Mouse (Mus musculus) R1 (cell line): Measurements from ENCODE around the gene Myh10.
A peak's percentile ranks its signal among the peaks of the same experiment; 100 is the strongest.
"Not testable (repeated sequence)": the region's sequence is repeated elsewhere in the genome, so short reads cannot be mapped to it uniquely, and the experiment has no call there.

ENCODE experiments used
- DNase-seq: peaks from one replicate; pipeline ENCODE4 v3.0.0-alpha.2; 2018; ENCODE audit warnings: low read depth, low spot score

The Myh10 gene

DNA sequence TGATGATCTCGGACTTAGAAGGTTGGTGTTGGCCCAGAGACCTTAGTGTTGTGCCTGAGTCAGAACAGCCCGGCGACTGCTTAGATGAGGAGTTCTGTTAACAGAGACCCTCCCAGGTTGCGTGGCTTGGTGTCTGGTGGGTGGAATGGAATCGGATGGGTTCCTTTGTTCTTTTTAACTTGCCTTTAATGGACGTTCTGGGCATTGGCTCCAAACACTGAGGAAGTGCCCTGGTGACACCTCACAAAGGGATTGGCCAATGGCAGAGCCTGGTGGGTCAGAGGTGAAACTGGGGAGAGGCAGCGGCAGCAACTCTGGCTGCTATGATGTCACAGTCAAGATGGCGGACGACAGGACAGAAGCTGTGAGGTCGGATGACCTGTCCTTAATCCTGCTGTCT lies 99.4 kb downstream of the Myh10 start:
- peak; percentile 62 for DNase-seq

DNA sequence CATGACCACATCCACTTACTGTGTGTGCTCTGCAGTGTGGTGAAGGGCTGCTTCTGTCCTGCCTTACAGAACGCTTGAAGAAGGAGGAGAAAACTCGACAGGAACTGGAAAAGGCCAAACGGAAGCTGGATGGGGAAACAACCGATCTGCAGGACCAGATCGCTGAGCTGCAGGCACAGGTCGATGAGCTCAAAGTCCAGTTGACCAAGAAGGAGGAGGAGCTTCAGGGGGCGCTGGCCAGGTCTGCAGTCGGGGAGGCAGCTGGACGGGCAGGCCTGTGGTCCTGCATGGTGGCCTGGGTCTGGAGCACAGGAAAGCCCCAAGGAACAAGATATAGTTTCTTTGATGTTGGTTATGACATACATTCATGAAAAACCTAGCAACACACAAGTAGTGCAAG lies 100.4 kb downstream of the Myh10 start:
- DNase-seq = no peak

DNA sequence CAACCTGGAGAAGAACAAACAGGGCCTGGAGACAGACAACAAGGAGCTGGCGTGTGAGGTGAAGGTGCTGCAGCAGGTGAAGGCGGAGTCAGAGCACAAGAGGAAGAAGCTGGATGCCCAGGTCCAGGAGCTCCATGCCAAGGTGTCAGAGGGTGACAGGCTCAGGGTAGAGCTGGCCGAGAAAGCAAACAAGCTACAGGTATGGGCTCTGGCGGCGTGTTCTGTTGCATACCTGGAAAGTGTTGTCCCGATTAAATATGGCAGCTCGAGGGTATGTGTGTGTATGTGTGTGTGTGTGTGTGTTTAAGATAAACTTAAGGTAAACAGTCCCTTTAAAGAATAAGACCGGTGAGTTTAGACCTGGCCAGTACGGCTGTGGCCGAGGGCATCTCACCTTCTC lies 106.9 kb downstream of the Myh10 start:
- no peak for DNase-seq

DNA sequence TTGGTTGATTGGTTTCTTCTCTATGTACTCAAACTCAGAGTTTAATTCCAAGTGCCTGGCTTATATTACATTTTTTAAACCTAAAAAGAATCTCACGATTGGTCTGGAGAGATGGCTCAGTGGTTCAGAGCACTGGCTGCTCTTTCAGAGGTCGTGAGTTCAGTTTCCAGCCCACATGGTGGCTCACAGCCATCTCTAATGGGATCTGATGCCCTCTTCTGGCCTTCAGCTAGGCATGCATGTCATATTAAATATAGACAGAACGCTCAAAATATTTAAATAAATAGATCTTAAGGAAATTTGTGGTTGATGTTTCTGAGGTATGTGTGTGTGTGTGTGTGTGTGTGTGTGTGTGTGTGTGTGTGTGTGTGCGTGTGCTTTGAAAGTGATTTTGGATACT lies 113.8 kb downstream of the Myh10 start:
- no peak for DNase-seq

DNA sequence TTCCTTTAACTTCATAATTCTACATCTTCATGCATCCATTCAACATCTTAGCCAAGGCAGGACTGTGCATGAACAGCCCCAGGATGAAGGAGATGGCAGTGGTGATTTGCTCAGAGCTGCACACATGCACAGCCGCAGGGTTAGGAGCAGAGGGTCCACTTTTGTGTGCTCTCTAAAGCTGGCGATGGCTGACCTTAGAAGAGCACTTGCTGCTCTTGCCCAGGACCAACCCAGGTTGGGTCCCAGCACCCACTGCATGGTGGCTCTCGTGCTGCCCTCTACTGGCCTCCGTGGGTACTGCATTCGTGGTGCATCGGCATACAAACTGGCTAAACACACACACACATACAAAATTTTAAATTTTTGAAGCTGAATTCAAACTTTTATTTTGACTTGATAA lies 116.4 kb downstream of the Myh10 start:
- peak; percentile 63 for DNase-seq

DNA sequence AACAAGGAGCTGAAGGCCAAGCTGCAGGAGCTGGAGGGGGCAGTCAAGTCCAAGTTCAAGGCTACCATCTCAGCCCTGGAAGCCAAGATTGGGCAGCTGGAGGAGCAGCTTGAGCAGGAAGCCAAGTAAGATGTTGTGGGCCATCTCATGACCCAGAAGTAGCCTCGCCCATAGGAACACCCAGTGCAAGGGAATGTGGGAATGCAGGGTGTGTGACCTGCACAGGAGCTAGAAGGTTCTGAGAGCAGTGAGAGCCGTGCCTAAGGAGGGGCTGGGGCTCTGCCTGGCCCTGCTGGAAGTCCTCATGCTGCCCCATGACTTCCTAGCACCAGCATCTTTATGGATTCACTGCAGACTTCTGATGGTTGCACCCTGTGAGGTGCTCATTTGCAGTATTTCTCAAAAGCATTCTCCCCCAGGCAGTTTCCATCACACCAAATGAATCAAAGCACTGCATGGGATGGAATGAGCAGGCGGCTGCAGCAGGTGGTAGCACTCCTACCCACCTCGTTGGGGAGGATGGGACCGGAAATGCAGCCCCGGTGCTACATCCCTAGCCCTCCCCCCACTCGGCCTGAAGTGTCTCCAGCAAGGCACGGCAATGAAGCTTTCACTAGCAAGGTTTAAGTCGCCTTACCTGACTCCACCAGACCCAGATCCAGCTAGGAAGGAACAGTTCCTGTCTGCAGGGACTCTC lies 120.7 kb downstream of the Myh10 start:
- peak; percentile 84 for DNase-seq

DNA sequence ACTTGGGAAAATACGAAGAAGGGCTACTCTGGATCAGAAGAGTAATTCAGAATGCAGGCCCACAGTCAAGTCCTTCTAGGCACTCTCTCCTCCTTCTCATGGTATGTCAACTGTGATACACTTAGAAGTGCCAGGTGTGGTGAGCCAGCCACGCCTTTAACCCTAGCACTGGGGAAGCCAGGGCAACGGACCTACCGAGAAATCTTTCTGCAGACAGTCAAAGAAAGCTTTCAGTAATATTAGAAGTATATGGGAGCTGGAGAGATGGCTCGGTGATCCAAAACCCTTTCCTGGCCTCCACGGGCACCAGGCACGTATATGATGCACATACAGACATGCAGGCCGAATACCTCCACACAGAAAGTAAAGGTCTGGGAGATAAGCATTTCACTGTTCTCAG lies 127.1 kb downstream of the Myh10 start:
- DNase-seq = no peak

DNA sequence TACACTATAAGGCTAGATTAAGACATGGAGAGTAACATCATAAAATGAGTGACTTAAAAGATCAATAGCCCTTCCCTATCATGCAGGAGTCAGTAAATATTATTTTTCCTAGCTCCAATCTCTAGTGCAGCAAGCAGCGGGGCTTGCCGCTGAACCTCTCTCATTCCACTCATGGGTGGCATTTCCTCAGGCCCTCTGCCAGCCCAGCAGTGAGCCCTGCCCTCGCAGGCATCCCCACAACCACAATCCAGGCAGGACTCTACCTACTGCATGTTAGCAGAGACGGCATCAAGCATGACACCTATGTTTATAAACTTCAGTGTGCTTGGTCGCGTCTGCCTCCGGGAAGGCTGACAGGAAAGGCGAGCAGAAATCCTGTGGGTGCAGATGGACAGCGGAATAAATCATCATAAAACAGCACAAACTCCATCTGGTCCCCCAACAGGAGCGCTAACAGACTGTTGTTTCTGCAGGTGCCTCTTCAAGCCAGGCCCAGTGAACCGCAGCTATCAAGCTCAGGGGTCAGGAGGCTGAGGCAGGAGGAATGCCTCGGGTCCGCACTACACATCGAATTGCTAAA lies 128.0 kb downstream of the Myh10 start:
- no peak for DNase-seq

DNA sequence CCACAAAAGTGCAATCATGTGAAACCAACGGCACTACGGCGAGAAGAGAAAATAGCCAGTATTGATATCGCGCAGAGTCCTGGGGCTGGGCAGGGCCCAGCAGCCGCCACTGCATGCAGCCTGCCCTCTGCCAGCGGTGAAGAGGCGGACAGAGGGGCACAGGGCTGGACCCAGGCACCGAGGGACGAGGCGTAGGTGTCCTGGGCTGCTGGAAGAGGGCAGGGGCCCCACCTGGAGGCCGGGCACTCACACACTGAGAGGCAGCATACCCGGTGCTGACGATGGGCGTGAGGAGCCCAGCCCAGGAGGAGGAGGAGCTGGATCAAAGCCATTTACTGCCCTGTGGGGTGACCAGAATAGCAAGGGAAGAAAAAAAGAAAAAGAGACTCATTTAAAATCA lies 131.0 kb downstream of the Myh10 start:
- no peak for DNase-seq

DNA sequence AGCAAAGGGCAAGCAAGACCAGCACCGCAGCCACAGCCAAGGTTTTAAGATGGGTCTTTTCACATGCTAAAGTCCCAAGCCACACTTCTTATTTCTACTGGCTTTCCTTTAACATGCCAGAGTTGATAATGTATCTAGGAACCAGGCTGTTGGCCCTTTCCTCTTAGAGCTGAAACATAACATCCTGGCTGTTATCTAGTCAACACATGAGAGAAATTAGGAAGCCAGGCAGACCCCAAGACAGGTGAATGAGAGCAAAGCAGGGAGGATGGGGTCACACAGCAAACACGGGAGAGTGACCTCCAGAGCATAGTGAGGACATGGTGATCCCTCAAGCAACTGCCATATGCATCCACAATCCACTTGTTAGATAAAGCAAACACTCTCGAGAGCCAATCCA lies 135.4 kb downstream of the Myh10 start:
- no peak for DNase-seq

DNA sequence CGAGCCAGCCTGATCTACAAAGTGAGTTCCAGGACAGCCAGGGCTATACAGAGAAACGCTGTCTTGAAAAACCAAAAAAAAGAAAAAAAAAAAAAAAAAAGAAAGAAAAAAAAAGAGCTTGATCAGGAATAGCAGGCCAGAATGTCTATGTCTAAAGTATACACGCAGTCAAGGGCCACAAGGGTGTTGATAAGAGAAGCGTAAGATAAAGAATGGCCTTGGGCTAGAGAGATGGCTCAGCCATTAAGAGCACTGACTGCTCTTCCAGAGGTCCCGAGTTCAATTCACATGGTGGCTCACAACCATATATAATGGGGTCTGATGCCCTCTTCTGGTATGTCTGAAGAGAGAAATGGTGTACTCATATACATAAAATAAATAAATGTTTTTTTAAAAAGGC lies 140.2 kb downstream of the Myh10 start:
- not testable (repeated sequence) for DNase-seq

DNA sequence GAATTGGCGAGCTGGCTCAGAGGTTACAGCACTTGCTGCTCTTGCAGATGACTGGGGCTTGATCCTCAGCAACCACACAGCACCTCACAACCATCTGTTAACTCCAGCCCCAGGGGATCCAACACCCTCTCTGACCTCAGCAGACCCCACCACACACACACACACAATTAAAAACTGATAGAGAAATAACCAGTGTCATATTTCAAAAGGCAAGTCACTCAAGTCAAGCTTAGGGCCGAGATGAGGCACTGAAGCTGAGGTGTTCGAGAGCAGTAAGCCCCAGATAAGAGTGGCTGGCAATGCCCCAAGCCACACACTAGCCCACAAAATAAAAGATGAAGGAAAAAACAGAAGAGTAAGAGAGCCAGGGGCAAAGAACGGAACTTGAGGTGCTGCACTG lies 141.4 kb downstream of the Myh10 start:
- no peak for DNase-seq

DNA sequence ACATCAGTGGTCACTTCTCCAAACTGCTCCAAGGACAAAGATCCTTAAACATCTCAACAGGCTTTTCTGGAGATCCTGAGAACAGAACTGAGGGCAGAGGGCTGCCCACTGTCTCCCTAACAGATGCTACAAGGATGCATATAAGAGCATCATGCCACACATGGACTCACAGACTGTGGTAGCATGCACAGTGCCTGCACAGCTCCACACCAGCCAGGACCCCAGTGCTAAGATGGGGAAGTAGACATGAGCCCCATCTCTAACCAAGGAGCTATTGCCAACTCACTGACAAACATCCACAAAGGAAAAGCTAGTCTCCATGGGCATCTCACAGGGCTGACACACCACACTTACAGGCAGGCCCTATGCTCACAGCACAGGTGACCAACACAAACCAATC lies 142.2 kb downstream of the Myh10 start:
- DNase-seq = no peak

DNA sequence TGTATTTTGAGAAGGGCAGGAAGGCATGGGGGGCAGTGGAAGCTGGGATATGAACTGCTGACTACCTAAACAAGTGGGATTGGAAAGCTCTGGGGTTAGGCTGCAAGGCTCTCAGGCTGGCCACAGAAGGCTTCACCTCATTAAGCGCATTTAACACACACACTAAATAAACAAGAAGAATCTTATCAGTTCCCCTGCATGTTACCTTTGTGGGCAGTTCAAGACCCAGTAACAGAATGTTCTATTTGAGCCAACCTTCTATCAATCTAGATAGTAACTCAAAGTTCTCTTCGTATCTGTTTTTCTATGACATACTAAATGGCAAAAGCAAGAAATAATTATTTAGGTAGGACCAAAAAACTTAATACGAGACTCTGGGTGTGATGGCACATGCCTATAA lies 143.7 kb downstream of the Myh10 start:
- DNase-seq = no peak

DNA sequence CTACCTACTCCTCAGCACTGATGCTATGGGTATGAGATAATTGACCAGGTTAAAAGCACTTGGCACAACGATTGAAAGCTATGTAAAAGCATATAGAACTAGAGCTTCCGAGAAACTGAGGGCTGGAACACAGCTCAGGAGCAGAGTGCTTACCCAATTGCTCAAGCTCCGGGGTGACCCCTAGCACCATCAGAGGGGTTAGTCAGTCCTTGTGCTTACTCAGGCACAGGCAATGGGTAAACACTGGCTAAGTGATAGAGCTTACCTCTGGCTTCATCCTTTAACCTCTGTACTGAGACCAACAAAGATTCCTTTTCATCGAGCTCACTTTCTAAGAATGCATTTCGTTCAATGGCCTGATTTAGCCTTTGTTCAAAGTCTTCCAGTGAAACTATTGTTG lies 148.2 kb downstream of the Myh10 start:
- DNase-seq = no peak

DNA sequence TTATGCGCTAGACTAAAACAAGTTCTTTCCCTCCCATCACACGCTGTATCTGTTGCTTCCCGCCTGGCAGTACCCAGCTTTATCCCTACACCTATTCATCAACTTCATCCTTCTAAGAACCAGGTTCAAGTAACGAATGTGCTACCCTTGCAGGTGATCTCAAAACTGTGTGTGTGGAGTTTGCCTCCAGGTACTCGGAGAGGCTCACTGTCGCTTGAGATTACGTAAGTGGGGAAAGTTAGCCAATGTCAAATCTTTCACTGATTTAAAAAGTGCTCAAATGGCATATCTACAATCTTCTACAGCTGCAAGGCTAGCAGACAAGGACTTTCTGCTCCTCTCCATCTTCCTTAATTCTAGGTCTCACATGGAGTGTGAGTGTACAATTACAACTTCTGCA lies 159.5 kb downstream of the Myh10 start:
- DNase-seq = no peak

DNA sequence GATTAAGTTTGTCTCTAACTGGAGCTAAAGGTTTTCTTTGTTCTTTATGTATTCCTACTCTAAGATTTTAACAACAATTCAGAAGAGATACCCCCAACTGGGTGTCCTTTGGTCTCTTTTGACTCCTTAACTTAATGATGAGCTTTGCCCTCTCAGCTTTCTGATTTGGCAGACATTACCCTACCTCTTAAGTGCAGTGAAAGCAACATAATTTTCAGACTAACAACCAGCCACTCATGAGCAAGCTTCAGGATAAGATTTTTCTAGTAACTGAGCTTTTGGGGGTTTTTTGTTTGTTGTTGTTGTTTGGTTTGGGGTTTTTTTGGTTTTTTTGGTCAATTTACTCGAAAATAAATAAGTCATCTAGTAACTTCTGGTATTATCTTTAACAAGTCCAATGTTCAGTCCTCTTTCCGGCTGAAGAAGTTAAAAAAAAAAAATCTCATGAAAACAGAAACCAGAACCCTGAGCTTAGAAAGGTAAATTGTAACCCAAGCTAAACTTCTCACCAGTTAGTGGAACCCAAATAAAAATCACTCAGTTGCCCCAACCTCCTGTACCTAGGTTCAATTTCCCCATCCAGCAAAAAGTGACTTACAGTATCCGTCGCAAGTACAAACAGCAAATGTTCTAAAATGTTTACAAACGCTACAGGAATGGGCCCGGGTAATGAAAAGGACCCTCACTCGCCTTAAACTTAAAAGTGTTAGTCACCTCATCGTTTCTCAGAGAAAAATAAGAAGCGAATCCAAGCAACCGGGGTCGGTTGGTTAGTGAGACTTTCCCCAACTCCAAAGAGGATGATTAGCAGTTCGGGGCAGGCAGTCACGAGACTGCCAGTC lies 160.5 kb downstream of the Myh10 start:
- DNase-seq = no peak

DNA sequence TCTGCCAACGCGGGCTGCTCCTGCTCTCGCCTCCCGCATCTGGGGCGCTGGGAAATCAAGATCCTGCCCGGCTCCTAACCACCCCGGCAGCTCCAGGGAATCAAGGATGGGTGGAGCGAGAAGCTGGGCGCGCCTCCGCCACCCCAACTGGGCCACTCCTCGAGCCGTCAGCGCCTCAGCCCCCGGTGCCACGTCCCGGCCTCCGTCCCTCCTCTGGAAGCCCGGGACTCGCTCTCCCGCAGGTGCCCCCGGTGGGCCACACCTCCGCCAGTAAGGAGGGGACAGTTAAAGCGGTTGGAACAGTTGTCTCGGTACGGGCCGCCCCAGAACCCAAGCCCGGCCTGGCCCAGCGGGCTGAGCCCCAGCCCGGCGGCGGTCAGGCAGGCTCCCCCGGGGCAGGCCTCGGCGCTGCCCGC lies 161.1 kb downstream of the Myh10 start:
- peak; percentile 83 for DNase-seq

DNA sequence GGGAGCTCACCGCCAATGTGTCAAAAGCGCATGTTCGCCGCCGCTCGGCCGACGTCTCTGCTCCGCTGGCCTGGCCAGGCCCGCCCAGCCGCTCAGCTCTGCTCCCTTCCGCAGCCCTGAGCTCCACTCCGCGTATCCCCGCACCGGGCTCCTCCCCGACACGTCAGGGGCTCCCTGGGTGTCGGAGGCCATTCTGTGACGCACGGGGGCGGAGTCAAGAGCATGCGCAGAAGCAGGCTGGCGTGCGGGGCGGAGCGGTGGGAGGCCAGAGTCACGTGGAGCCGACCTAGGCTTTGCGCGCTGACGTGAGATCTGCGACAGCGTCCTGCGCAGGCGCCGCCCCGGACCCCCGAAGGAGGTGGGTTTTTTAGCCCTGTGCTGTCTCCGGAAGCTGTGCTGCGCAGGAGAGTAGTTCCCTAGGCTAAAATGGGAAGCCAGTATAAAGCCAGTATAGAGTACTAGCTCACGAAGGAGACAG lies 161.6 kb downstream of the Myh10 start:
- peak; percentile 98 for DNase-seq

DNA sequence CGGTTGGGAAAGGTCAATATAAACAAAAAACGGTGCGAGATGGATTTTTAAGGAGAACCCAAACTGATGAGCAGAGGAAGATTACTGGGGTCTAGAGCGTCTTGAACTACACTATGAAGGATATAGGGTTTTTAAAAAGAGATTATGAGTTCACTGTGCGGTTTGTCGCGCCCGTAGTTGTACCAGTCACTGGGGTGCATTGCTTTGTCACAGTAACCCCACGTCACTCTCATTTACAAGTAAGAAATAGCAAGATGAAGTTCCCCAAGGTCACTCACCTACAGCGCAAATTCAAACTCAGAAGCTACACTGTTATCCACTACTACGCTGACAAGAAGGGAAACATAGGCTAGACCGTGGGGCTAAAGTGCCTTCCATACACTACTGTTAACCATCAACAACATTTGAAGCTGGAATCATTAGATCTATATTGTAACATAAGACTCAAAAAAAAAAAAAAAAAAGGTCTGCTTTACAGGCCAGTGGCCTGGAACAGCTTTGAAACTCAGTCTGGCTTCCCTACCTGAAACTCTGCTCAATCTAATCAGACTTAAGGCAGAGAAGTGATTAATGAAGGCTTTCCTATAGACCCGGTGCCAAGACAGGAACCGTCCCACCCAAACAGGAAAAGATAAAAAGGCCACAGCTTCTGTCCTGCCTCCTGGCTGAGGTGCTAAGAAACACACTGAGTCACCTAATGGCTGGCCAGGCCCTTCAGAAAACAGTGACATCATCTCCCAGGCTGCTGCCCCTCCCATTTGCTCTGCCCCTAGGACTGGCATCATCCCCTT lies 162.4 kb downstream of the Myh10 start:
- no peak for DNase-seq

DNA sequence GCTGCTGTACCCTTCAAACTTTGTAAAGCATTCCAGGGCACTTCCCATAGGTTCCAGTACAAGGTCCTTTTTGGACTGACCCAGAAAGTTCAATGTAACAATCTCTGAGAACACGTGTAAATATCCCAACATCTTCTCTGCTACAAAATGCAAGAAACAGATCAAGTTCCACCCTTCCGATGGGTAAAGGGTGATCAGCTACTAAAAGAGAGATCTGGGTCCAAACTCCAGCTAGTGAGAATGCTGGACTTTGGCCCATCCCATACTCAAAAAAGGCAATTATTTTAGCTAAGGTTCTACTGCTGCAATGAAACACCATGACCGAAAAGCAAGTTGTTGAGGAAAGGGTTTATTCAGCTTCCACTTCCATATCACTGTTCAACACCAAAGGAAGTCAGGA lies 163.3 kb downstream of the Myh10 start:
- no peak for DNase-seq

DNA sequence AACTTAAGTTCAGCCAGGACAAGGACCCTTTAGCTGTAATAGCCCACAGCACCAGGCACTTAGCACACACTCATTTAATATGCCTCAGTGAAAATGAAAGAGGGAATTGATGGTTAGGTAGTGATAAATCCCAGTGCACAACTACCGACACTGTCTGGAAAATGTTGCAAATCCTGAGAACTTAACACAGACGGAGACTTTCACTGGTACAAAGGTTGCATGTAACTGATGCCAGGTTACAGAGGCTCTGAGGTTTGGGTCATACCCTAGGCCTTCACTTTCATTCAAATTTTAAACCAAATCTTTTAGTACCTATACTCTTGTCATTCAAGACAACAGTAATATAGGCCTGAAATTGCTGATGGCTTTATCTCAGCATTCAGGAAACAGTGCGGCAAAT lies 166.0 kb downstream of the Myh10 start:
- DNase-seq = no peak
